Mouse (Mus musculus): ENCODE measurements at regions not wholly inside any gene's neighbourhood (a gene's known extent, or its start where the extent isn't known, plus 50 kb on each side); places are given as distances from the start of the nearest gene placed in this dataset.
A peak's percentile ranks its signal among the peaks of the same experiment; 100 is the strongest.

DNA sequence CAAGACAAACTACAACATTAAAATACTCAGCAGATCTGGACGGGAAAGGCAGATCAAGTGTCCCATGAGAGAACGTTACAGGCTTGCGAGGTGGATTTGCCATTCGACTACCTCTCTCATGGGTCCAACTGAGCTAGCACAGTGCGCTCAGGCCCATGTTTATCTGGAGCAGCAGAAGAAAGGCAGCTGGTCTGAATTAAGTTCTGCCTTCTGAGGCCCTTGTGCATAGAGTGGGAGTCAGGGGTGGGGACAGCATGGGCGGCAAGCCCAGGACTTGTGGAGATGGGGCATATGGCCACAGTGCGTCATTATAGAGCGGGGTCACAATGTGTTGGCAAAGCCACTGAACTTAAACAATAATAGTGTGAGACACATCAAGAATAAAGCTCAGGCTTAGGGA is 151.8 kb upstream of the Maf start:
- DNase-seq: peak; percentile 40 to 61
- intact Hi-C loops (cut with DNase I): no loop called here

DNA sequence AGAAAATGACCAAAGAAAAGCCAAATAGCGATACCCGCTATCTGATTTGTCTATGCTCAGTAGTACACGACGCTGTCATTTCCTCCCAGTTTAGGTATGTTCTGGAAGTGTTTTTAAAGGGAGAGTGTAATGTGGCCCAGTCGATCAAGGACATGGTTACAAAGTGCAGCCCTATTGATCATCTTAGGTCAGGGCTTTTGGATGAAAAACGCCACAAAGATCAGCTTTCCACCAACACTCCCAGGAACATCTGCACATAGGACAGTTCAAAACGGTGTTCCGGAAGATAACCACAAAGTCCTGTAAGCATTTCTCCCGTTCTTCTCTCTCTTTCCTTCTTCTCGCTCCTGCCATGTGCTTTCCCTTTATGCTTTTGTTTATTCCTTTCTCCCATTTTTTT is 149.2 kb upstream of the Maf start:
- intact Hi-C loops (cut with DNase I): no loop called here
- DNase-seq: no peak

DNA sequence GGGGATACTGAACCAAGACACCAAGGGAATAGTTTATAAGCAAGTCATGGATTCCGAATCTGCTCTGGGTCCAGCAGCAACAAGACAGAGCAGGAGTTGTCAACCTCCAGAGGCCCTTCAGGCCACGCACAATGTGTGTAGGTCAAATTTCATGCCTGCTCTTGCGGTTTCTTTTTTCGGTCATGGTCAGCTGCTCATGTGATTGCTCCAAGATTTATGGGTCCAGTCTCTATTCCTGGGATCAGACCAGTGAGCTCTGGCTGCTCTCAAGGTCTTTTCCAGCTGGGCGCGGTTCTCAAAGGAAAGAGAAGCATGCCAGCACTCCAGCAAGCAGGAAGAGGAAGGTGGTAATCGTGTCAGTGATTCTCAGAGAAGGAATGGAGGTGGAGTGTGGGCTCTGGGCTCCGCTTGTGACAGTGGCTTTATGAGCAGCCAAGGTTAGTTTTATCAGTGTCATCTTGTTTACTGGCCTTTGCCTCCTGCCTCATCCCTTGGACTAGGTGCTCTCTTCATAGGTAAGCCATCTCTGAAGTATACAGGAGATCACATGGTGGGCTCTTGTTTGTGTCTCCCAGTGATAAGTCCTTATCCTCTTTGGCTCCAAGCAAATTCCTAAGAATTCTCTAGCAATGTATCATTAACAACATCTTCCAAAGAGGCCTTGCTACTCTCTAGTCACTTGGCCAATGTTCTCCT is 148.5 kb upstream of the Maf start:
- intact Hi-C loops (cut with DNase I): no loop called here
- no peak for DNase-seq

DNA sequence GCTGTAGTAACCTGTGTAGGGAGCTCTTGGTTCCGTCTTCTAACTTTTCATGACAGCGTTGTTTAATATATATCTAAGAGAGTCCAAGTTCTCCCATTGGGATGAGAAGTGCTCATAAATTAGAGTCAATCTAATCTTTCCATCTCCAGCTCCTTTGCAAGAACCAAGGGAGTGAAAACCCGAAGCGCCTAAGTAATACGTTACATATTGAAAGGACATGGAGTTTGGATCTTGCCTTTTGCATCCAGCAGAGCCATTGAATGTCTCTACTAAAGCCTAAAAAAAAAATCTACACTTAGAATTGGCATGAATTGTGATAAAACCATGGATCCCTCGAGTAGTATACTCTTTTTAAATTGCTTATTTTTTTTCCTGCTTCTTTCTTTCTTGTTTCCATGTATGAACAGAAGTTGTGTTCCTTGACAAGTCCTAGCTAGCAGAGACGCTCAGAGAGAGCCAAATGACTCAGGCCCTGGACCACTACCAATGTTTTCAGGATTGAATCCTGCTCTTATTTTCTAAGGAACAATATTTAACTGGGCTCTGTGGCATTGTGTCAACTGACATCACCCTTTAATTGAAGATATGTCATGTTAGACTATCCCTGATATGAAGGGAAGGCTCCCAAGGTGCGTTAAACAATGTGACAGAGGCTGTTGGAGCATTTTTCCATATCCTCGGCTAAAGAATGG is 146.8 kb upstream of the Maf start:
- intact Hi-C loops (cut with DNase I): no loop called here
- peak; percentile 77 to 78 for DNase-seq

DNA sequence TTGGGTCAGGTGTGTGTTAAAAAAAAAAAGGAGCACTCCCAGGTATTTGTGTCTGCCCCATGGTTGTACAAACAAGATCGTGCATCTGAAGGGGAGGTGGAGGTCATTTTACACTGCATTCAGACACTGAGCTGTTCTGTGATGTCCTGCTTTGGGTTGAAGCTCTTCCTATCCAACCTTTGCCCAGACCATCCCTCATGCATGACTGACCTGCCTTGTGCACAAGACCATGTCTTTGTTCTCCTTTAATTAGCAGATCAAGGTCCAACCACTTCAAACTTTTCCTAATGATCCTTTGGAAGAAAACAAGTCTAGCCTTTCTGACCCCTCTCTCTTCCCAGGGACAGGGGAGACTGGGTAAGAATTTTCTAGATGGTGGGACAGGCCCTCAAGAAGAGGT is 143.0 kb upstream of the Maf start:
- DNase-seq: no peak
- intact Hi-C loops (cut with DNase I): no loop called here

DNA sequence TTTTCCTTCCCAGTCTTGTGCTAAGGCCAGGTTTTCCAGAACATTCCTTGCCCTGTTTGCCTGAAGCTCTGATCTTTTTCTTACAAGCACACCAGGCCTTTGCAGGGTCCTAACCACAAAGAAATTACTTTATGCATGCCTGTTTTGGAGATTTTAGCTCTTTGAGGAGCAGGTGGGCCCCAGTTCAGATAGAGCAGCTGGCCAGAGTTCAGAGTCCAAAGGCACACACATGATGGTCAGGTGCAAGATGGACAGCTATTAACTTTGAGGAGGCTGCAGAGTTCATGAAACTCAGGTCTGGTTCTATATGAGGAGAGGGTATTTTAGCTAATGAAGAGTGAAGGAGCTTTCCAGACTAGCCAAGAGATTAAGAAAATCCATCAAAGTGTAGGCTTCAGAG is 125.8 kb upstream of the Maf start:
- intact Hi-C loops (cut with DNase I): no loop called here
- DNase-seq: no peak

DNA sequence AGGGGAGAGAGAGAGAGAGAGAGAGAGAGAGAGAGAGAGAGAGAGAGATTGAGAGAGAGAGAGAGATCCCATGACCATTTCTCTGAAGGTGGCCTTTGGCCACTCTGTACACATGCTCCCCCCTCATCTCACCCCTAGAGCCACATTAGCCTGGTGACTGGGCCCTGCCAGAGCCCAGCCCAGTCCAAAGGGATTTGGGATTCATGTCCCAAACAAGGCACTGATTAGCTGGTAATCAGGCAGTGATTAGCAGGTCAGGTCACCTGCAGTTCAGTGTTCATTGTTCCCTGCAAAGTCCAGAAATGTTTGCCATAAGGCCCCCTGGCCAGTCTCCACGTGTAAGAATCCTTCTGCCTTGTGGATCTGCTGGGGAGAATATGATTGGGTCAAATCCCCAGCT is 124.1 kb upstream of the Maf start:
- no peak for DNase-seq
- intact Hi-C loops (cut with DNase I): no loop called here

DNA sequence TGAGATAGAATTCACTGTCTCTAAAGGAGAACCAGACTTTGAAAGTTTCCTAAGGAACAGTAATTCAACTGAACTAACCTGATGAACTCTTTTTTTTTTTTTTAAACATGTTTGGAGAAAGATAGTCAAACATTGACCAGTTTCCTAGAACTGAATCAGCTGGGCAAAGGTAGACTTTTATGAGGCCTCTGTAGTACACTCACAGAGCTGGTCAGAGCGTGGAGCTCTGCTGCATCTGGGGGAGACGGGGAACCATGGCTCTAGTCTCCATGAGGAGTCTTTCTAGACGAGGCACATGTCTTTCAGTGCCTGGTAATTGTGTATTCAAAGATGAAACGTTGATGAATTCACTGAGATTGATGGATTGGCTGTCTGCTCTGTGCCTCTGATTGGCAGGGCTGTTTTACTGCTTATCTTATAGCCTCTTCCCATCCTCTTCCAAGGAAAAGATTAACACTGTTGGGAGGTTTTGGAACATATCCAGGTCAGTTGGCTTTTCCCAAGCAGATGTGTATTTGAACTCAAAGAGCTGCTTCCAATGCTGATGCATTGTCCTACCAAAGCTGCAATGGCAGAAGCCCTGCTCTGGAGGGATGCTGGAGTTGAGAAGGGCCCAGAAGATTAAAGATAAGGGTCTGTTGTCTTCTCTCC is 122.5 kb upstream of the Maf start:
- intact Hi-C loops (cut with DNase I): no loop called here
- DNase-seq: no peak

DNA sequence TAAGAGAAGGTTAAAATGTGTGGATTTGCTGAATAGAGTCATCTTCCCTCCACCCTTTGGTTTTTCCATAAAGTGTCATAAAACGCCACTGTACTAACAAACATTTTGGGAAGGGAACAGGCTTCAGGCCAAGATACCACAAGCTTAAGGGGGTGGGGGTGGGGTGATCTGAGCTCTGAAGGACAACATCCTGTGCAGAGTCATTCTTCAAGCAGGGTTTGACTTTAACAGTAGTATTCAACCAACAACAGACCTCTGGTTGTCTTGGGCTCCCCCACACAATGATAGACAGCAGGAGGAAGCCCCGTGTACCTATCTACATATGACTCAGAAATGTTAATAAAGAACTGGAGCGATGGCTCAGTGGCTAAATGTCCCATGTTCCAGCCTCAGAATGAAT is 118.9 kb upstream of the Maf start:
- intact Hi-C loops (cut with DNase I): no loop called here
- no peak for DNase-seq

DNA sequence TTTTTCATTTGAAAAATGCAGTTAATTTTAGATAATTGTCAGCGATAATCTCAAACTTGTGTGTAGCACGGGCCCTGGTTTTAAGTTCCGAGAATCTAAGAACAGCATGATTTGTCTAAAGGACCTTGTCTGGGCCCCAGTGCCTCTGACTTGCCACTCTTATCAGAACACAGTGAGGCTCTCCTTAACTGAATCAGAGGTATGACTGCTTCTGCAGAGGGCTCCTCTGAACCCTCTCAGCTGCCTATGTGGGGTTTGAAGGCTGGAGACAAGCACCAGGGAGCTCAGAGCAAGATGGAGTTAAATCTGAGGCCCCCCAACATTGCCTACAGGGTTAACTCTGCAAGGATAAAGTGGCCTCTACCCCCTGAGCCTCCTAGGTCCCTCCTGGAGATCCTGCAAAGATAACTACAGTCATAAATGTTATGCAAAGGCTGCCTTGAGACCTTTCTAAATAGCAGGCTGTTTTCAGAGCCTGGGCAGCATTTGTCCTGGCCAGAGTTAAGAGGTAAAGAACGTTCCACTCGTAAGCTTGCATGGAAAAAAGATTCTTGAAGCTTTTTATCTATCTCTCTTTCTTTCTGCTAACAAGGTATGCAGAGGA is 118.4 kb upstream of the Maf start:
- no peak for DNase-seq
- intact Hi-C loops (cut with DNase I): no loop called here

DNA sequence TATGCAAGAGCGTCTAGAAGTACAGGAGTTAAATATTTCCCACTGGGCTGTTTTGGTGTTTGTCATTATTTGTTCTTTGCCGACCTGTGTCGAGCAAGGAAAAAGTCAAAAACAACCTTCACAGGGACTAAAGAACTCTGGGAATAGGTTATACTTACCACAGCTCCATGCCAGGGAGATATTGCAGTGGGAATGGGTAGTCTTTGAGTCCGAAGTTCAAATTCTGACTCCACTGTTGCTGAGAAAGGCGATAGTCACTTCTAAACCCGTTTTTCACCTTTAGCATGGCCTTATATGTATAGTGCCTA is 116.8 kb upstream of the Maf start:
- DNase-seq: no peak
- intact Hi-C loops (cut with DNase I): no loop called here

DNA sequence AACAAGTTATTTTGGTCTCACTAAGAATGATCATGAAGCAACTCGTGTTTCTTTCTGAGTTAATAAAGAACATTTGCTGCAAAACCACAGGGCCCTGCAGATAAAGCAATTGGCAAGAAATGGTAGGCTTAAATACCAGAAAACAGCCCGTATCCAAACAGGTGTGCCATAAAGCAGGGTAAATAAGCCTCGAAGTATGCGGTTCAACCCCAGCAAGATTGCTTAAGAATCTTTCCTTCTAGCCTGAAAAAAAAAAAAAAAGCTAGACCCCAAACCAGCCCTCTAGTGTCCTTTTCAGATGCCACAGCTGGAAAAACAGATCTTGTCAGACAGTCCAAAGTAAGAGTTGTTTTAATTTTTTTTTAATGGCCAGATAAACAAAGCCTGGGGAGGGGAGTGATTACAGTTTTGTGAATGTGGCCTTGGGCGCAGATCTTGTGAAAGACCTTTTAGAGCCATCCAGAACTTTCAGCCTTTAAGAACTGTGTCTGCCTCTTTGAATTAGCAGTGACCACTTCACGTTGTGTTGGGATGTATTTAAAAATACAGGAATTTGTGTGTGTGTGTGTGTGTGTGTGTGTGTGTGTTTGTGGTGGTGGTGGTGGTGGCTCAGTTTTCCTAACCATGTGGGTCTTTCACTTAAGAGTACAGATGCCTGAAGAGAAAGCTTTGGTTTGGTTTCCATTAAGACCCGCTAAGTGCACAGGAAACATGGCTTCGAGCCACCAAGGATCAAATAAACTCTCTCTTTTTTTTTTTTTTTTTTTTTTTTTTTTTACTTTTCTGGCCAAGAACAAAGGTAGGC is 116.3 kb upstream of the Maf start:
- no peak for DNase-seq
- intact Hi-C loops (cut with DNase I): no loop called here

DNA sequence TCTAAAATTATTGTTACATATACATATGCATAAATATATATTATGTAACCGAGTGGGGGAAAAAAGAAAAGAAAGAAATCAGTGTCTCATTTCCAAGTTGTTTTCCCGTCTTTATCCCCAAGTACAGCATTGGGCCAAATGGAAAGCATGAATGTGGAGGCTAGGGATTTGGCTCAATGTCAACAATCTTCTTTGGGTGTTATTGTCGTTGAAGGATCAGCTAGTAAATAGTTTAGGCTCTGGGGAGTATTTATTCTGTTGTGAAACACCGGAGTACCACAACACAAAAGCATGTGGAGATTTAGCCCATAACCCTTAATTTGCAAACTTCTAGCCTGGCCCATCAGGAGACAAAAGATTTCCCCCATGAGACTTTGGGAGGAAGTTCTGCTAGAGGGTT is 105.8 kb upstream of the Maf start:
- DNase-seq: no peak
- intact Hi-C loops (cut with DNase I): no loop called here

DNA sequence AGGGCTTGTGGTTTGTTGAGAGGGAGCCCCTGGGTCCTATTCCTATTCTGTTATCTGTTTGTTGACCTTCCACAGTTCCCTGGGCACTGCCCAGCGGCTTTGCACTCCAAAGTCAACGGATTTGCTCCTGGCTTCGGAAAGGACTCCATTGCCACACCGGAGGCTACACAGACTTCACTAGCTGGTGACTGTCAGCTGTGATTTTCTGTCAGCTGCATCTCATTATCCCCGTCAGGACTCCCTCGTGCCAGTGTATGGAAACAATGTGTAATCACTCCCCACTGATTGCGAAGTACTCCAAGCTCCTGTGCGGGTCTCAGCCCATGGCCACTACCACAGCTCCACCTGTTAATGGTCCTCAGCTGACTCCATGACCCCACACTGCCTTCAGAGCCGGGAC is 99.0 kb upstream of the Maf start:
- intact Hi-C loops (cut with DNase I): no loop called here
- DNase-seq: peak; percentile 8 to 13

DNA sequence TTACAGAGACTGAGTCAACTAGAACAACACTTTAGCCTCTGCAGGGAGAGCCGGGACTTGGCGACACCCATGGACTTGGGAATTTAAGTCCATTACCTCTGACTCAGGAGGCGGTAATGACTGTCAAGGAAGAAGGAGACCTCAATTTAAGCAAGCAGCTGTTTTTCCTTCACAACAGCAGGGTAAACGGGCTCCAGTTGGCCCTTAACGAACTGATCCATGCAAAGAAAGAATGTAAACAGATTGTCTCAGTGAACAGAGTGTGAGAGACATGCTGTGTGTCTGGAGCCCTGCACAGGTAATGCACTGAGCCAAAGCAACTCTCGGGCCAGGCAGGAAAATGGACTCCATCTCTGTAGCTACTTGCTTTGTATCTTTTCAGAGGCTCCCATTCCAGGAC is 98.5 kb upstream of the Maf start:
- intact Hi-C loops (cut with DNase I): no loop called here

DNA sequence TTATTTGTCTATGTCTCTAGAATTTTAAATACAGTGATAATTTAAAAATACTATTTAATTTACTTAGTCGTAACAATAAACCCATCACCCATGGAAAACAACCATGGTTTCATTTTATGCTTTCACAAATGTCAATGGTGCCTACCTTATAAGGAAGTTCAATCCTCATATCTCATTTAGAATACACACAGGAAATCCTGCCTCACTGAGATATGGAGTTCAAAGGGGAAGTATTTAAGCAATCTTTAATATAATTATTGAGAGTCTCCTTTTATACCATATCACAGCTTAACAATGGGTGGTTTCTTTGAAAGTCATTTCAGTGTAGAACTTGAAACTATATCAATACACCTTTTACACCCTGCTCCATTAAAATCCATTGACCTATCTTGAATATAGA is 86.0 kb upstream of the Maf start:
- DNase-seq: no peak
- intact Hi-C loops (cut with DNase I): no loop called here

More for the DNA sequence above, 98.5 kb upstream of the Maf start:
- DNase-seq: no peak

DNA sequence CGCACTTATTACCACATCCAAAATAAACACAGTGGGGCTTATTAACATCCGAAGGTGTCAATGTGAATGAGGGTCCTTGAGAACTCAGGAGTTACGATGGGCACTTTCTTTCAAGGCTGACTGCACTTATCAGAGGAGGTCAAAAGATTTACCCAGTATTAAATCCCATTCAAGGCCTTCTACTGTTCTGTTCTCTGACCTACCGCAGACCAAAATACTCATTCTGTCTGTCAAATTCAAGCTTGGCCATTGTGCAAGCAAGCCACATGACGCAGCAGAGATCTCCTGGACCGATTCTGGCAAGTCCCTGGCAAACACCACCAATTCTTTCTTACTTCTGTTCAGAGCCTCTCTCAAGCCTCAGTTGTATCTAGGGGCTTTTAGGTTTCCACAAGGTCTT is 80.8 kb upstream of the Maf start:
- no peak for DNase-seq
- intact Hi-C loops (cut with DNase I): no loop called here

DNA sequence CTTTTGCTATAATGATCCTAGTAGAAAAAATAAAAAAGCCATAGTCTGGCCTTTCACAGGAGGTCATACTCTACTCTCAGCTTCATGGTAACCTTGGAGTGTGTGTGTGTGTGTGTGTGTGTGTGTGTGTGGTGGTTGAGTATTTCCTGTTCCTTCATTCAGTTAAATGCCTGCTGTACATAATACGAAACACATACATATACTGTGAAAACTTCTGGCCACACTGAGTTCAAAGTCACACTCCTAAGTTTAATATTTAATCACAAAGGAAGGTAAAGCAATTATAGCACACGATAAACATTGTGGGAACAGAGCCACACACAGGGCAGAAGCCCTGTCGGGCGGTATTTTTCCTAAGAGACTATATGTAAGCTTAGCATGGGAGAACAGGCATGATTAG is 78.6 kb upstream of the Maf start:
- intact Hi-C loops (cut with DNase I): no loop called here
- no peak for DNase-seq

DNA sequence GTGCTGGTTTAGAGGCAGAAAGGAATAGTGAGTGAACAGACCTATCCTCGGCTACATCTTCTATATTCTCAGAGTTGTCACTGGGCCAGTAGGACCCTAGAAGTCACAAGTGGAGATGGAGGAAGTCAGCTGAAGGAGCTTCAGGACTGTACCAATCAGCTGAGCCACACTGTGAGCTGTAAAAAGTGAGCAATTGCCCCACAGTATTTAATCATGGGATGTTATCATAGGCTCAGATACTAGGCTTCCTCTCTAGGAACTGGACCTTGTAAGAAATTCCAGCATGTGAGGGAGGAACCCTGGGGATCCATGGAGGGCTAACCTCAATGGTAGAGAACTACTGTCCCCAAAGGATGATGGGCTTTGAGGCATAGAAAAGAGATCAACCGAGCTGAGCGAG is 78.2 kb upstream of the Maf start:
- intact Hi-C loops (cut with DNase I): no loop called here
- DNase-seq: no peak

DNA sequence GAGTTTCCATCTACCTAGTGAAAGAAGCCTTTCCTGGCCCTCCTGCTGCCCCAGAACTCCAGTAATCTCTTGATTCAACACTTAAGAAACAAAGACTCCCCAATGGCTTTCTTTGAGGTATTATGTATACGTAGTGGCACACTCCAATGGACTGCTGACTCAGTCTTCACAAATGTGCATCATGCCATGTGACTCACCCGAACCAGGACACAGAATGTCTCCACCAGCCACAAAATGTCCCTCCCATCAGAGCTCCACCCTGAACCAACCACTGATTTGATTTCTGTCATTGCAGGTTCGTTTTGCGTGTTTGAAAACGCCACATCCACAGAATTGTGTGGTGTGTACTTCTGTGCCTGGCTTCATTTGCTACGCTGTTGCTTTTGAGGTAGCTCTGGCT is 75.8 kb upstream of the Maf start:
- intact Hi-C loops (cut with DNase I): no loop called here
- DNase-seq: no peak

DNA sequence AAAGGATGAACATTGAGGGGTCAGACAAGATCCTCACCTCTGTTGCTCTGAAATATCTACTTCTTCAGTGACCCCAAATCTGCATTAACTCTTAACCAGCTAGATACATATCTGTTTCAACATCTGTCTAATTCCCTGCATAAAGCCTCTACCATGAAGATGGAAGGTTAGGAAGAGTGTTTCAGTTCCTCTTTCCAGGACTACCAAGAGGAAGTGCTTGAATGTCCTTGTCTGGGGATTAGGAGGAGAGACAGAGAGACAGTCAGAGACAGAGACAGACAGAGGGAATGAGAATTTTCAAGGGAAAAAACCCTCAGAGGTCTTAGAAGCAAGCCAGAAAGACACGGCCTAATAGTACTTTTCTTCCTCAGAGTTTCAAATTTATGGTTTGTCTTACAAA is 70.8 kb upstream of the Maf start:
- DNase-seq: no peak
- intact Hi-C loops (cut with DNase I): no loop called here

All from heart, postnatal 10 days (tissue).